Mouse (Mus musculus) adrenal gland, adult 2 months (tissue): ENCODE results near the gene Fgd6. TPM values are rescaled to one million over a fixed set of nuclear protein-coding genes. Genes with fewer than 3 reads are reported as not detected.
A peak's percentile ranks its signal among the peaks of the same experiment; 100 is the strongest.

Experiments used
- DNase-seq: peaks from one replicate; pipeline ENCODE4 v3.0.0; 2021
- polyA plus RNA-seq: library from polyadenylated mRNA; depleted of rRNA; stranded (reverse); fragments of >200 nt; gene quantifications from 2 replicates; pipeline ENCODE4 v1.2.3, GENCODE M21; 2012
- total RNA-seq, 2 experiments: library from RNA; stranded (reverse); gene quantifications; 2 replicates each; pipeline ENCODE4 v1.2.3; 2021

Fgd6 gene
- total and polyA plus RNA-seq, 3 experiments: 0.80 to 5.6 (median 4.5) TPM

DNA sequence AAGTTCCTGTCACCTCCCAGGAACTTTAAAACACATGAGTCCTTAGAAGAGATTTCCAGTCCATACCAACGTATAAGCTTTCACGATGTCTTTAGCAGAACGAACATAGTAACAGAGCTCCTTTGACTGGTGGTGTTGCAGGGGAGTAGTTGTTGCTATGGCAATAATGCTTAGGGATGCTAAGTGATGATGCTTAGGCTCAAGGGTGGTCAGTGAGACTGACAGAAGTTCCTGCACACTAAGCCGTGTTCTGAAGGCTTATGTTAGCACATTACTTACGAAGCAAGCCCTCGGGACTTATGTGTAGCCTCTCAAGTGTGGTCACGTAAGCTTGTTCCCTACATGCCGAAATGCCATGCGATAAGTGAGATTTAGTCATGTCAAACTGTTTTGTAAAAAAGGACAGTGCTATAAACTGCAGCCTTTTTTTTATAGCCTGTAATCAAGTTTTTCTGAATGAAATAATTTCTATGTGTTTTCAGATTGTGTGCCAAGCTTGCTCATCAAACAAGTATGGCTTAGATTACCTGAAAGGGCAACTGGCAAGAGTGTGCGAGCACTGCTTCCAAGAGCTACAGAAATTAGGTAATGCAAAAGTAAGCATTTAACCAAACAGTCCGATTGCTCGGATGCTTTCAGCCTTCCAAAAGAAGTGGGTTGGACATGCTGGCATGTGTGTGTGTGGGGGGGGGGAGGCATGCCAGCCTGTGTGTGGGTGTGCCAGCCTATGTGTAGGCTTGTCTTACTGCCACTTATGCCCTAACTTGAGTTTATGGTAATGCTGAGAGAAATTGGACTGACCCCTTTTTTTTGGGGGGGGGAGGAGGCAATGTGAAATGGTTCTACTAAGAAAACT is 99.0 kb downstream of the Fgd6 start:
- DNase-seq: no peak

DNA sequence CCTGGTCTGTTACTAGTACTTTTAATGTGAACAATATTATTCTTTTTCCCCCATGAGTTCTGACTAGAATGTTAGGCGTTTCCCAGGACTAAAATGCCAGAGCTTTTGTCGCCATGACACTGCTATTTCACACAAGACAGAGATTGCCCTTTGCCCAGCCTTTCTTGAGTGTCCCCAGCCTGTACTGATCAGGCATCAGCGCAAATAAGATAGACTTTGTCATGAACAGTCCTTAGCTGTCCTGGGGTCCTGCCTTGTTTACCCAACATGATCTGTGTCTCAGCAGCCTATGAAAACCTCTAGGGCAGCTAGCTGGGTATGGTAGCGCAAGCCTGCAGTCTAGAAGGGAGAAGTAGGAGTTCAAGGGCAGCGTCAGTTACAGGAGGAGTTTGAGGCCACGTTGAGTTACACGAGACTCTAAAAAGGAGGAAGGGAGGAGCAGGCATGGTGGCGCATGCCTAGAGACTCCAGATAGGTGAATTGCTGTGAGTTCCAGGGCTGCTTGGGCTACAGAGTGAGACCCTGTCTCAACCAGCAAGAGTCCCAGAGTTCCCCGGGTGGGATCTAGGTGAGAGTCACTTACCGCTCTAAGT is 103.2 kb downstream of the Fgd6 start:
- no peak for DNase-seq

DNA sequence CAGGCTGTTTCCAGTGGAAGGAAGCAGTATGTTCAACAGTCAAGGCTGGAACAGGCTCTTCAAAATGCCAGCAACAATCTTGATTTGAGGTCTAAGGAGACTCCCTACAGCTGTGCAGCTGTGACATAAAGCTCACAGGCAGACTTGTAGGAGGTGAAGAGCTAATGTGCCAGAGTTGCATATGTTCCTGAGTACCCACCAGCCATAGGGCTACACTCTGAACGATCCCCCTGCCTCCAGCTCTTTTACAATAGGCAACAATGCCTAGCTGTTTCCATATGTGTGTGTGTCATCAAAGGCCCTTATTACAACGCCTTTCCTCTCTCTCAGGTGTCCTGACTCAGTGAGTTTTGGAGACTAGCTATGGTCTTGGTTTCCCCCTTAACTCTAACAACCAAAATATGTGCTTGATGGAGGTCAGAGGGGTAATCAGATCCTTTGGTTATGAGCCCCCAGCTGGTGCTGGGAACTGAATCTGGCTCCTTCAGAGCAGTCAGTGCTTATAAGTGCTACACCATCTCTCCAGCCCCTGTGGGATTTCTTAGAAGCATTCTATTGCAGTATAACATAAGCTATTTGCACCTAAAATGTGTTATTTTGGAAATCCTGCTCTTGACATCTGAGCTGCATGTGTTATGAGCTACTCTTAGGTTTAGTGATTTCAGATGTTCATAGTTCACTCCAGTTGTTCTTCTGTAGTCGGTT is 104.6 kb downstream of the Fgd6 start:
- DNase-seq: no peak

DNA sequence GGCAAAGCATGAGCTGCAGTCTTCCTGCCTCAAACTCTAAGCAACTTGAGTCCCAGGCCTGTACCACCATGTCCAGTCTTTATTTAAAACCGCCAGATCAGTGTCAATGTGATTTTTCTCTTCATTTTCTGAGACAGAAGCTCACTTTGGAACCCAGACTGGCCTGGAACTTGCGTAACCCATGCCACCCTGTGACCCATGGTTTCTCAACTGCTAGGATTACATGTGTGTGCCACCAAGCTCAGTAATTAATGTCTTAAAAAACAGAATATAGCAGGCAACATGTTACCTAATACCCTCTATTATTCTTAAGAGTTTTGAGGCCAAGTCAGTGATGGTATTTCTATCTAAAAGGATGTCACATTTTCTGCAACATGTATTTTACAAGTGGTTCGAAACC is 106.6 kb downstream of the Fgd6 start:
- no peak for DNase-seq

DNA sequence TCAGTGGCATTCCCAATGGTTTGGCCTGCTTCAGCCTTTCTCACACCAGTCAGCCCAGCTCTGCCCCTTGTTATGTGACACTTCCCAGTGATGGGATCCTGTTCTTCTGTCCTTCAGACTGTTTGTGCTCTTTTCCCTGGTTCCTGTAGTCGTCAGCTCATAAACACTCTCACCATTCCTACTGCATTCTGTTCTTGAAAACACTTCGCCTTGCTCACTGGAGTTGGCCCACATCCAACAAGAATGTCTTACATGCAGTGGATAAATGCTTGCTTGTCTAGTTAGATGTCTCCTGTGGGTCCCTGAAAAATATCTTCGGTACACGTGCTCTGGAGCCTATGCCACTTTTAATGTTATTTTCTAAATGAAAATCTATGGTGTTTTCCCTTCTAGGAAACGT is 108.8 kb downstream of the Fgd6 start:
- DNase-seq: no peak

DNA sequence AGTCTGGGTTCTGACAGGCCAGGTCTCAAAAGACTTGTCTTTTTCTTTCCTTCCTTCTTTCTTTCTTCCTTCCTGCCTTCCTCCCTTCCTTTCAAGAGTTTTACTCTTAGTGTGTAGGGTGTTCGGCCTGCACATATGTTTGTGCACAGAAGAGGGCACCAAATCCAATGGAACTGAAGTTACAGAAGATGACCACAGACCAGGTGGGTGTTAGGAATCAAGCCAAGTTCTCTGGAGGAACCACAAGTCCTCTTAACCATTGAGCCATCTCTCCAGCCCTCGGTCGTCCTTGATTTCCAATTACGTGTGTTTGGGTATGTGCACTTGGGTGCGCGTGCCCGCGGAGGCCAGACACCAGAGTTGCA is 111.6 kb downstream of the Fgd6 start:
- no peak for DNase-seq

DNA sequence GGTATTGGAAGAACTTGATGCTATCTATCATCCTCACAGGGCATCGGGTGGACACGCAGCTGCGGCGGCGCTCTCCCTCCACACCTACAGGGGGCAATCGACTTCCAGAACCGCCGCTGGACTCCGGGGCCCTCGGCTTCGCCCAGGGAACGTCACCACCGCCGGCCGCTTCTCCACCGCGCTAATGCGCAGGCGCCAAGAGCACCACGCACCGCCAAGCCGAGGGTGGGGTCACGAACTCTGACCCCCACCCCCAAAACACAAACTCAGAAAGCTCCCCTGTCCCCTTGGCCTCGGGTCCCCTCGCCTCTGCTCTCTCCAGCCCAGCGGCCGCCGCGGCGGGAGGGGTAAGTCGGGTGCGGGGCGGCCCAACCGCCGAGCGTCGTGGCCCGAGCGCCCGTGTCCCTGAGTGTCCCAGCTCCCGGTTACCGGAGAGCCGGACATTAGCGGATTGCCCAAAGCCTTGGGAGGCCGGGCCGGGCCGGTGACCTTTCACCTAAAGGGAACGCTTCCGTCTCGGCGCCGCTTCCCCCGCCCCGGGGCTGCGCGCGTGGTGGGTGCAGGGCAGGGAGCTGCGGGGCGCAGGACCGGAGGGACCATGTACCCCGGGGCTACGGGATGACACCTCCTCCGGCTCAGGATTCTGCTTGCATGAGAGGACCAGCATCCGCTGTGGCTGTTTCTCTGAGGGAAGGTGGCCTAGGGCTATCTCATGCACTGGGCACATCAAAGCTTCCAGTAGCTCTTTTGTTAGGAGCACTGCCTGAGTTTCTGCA is 112.1 kb downstream of the Fgd6 start, which contains the start of gene Nr2c1:
TSS of gene Nr2c1 (plus strand) at position 268 of the 776 bp plus-strand sequence.
- DNase-seq: peak; percentile 96

DNA sequence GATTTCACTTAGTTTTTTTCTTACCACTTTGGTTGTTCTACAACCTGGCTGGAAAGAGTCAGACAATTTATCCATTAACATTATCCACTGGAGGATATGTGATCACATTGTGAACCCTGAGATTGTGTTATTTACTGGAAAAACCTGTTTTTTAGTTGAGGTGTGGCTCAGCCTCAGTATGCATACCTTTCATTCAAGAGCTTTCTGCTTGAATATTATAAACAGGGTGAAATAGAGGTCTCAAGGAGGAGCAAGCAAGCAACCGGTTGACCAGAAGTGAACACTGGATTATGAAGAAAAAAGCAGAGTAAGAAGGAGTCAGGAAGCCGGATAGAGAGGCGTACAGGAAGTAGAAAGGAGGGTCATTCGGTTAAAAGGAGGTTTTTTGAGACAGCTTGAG is 115.7 kb downstream of the Fgd6 start:
- DNase-seq: no peak

DNA sequence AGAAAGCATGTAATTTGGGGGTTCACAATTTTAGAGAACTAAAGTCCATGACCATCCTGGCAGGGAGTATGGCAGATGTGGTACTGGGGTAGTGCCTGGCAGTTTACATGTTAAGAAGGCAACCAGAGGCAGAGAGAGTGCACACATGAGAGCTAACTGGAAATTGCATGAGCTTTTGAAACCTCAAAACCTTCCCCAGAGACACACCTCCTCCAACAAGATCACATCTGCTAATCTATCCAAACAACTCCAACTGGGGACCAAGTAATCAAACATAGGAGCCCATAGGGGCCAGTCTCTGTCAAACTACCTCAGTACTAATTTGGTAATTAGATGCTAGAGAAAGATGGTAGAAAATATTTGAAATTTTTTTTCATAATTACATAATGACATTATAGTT is 118.0 kb downstream of the Fgd6 start:
- DNase-seq: no peak

DNA sequence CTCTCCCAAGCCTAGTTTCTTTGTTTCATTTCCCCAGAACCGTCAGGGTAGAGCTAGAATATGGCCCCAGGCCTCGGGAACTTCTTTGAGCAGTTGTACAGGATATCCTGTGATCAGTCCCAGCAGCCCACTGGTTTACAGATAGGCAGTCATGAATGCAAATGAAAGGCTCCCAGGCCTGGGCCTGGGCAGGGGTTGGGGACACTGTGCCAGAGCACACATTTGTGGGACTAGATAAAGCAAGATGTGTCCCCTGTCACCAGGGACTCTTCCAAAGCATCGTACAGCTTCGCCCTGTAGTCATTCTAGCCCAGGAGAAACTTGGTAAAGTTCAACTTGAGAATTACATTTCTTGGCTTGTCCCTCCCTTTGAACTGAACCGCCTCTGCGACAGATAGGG is 123.2 kb downstream of the Fgd6 start:
- DNase-seq: no peak

DNA sequence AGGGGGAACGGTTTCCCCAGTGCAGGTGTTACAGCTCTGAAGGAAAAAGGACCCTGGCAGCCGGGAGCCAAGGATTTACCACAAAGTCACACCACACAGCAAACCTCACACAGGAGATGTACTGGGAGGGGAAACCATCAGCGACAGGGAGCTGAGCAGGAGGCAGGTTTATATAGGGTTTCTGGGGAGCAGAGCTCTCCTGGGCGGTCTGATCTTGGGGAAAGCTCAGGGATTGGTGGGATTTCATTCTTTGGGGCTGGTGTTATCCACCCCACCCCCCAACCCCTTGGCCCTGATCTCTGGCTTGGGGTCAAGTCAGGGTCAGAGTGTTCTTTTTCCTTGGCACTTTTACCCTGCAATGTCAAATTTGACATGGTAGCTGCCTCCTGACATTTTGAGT is 123.6 kb downstream of the Fgd6 start:
- no peak for DNase-seq

DNA sequence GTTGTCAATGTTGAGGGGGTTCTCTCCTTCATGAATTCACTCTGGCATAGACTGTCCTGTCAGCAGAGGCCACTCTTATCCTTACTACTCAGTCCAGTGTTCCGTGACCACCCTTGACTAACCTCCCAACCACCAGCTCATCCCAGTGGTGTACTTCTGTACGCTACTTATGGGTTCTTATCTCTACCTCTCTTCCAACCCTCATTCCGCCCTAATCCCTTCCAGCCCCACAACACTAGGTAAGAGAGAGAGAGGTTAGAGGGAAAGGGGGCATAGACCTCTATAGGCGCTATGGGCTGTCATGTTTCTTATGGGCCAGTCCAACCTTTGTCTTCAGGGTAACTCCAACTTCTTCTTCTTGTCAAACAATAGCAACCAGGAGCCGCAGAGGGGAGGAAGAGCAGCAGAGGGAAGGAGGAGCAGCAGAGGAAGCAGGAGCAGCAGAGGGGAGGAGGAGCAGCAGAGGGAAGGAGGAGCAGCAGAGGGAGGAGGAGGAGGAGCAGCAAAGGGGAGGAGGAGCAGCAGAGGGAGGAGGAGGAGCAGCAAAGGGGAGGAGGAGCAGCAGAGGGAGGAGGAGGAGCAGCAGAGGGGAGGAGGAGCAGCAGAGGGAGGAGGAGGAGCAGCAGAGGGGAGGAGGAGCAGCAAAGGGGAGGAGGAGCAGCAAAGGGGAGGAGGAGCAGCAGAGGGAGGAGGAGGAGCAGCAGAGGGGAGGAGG is 125.4 kb downstream of the Fgd6 start:
- DNase-seq: peak; percentile 3

DNA sequence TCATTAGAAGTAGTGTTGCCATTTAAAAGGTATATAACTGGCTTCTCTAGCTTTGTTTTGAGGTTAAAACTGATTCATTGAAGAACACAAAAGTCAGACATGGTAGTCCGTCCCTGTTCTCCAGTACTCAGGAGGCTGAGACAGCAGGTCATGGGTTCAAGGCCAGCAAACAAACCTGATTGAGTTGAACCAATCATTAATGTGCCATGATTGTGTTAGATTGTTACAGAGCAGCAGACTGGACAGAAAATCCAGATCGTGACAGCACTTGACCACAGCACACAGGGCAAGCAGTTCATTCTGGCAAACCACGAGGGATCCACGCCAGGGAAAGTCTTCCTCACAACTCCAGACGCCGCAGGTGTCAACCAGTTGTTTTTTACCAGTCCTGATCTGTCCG is 126.2 kb downstream of the Fgd6 start:
- DNase-seq: no peak

DNA sequence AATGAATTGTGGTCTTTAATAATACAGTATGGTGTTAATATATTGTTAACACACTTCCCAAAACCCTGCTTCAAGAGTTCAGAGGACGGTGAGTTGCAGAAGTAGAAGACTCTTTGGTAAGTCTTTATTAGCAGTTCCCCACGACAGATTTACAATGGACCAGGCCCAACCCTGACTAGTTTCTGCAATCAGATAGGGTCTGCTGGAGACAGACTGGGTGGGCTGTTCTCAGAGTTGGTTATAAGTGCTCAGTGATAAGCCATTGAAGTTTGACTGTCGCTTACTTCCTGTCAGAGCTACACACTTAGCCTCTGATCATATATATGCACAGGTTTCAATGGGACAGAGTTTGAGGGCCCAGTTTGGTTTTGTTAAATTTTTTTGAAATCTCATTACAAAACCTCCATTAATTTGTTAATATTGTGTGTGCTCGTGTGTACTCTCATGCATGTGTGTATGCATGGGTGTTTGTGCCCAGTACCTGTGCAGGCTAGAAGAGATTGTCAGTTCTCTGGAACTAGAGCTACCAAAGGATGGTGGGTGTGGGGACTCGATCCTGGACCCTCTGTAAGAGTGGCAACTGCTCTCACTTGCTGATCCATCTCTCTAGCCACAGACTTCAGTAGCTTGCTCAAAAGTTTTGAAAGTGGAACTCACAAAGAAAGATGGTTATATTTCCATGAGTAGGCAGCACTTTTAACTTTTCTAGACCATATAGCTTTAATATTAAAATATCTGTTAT is 128.5 kb downstream of the Fgd6 start:
- DNase-seq: no peak

DNA sequence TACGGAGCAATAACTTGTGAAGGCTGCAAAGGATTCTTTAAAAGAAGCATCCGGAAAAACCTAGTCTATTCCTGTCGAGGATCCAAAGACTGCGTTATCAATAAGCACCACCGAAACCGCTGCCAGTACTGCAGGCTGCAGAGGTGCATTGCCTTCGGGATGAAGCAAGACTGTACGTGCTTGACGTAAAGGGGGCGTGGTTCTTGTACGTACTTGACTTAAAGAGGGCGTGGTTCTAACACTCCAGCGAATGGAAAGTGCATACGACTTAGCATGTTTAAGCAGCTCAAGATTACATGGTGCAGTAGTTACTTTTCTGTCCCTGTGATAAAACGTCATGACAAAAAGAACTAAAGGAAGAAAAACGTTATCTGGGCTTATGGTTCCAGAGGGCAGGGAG is 129.6 kb downstream of the Fgd6 start:
- DNase-seq: no peak

DNA sequence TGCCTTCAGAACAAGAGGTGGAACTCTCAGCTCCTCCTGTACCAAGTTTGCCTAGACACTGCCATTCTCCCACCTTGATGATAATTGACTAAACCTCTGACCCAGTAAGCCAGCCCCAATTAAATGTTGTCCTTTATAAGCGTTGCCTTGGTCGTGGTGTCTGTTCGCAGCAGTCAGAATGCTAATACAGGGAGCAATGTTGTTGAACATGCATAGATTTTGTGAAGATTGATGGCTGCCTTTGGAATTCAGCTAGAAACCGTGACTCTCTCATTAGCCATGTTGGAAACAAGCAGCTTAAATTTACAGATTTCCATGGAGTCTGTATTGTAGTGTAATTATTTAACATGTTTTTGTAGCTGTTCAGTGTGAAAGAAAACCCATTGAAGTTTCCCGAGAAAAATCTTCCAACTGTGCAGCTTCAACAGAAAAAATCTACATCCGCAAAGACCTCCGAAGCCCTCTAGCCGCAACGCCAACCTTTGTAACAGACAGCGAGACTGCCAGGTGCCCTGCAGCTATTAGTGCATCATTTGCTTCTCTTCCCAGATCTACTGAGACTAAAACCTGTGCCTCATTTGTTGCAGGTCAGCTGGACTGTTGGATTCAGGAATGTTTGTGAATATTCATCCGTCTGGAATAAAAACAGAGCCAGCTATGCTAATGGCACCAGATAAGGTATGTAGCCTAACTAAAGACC is 131.4 kb downstream of the Fgd6 start:
- no peak for DNase-seq

DNA sequence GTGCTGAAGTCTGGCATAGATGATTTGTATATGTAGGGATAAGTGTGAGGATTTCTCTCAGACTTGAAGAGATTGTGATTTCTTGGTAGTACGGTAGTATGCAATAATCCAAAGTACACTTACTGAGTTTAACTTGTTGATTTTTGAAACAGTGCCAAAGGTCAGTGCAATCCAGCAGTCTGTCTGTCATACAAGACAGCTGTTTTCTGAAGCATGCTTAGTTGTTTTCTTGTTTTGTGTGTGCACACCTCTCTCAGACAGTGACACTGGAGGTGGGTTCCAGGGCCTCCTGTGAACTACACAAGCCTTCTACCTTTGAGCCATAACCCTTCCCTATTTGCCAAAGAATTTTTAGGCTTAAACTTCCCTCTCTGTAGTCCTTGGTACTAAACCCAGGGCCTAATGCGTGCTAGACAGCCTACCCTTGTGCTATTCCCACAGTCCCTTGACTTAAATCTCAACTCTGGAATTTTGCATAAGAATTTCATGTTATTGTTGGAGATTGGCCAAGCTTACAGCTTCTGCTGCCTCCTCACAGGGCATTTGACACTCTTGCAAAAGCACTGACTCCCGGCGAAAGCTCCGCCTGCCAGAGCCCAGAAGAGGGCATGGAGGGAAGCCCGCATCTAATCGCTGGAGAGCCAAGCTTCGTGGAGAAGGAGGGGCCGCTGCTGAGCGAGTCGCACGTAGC is 135.8 kb downstream of the Fgd6 start:
- peak; percentile 15 for DNase-seq

DNA sequence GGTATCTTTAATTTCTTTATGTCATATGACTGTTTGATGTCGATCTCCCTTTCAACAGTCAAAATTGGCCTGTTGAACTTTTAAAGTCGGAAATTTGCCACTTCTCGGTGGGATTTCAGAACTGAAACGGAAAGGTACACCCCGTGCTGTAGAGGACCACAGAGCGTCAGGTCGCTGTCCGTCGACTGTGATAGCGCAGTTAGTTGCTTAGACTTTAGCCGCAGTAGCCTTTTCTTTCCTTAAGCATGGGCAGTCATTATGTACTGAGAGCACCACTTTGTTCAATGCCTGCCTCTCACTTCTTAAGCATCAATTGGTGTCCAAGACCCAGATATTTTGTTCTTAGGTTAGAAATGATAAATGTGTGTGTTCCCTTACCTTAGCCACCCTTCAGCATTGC is 136.3 kb downstream of the Fgd6 start:
- DNase-seq: no peak

DNA sequence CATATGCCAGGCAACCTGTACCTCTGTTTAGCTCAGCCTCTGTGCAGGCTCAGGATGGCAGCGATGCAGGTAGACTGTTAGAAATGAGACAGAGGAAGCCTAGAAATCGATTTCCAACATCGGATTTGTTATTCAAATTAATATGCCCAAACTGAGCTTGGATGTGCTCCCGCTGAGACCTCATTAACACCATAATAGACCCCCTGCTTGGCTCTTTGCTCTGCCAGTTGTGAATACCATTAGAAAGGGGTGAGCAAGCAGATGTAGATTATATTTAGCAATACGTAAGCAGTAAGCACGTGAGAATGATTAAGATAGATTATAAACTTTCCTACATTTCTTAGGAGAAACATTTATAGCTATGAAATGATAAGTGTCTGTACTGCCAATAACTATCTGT is 136.9 kb downstream of the Fgd6 start:
- no peak for DNase-seq

DNA sequence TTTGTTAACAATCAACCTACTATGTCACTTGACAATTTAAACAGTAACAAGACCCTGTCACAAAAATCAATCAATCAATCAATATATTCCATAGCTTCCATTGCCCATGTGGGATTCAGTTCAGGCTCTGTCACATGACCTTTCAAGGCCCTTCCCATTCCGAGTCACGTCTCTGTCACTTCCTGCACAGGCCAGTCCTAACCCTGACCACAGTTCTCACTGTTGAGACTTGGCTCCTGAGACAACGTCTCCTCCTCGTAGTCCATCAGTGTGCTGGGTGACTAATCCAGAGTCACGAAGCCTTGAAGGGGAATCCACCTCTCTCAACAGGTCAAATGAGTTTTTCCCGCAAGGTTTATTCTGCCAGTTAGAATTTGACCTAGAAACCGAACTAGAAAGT is 138.9 kb downstream of the Fgd6 start:
- peak; percentile 63 for DNase-seq
